Mouse (Mus musculus) hindbrain, embryonic 16.5 days (tissue): ENCODE measurements around the gene Fyn. TPM values are rescaled to one million over a fixed set of nuclear protein-coding genes. Genes with fewer than 3 reads are reported as not detected.

Experiments
- ATAC-seq: fragments of 200-750 bp; cut with Nextera tagmentation; 2 replicates; pipeline ENCODE4 v1.8.0; 2017; ENCODE audit warnings: moderate TSS enrichment, moderate library complexity
- H3K27ac ChIP-seq: fragments of 300-500 bp; sonication (generic); 2 replicates; pipeline ENCODE4 v1.5.1; 2014; ENCODE audit warnings: low read depth, mild to moderate bottlenecking, control low read depth, low read length, moderate library complexity
- H3K27me3 ChIP-seq: fragments of 300-500 bp; sonication (generic); replicated peaks from 2 replicates; pipeline ENCODE4 v1.6.1; 2014; ENCODE audit warnings: low read length; ENCODE audit not compliant: control insufficient read depth, insufficient read depth
- H3K36me3 ChIP-seq: fragments of 300-500 bp; sonication (generic); 2 replicates; pipeline ENCODE4 v1.6.1; 2014; ENCODE audit warnings: mild to moderate bottlenecking, low read length, moderate library complexity, mixed read lengths; ENCODE audit not compliant: control insufficient read depth, insufficient read depth
- H3K4me1 ChIP-seq: fragments of 300-500 bp; sonication (generic); 2 replicates; pipeline ENCODE4 v1.6.1; 2014; ENCODE audit warnings: low read depth, low read length; ENCODE audit not compliant: control insufficient read depth, insufficient read depth
- H3K4me2 ChIP-seq: fragments of 300-500 bp; sonication (generic); 2 replicates; pipeline ENCODE4 v1.6.1; 2014; ENCODE audit warnings: mild to moderate bottlenecking, low read length, control low read depth, moderate library complexity
- H3K4me3 ChIP-seq: fragments of 300-500 bp; sonication (generic); 2 replicates; pipeline ENCODE4 v1.5.1; 2014; ENCODE audit warnings: mild to moderate bottlenecking, low read length, control low read depth, moderate library complexity
- H3K9ac ChIP-seq: fragments of 300-500 bp; sonication (generic); 2 replicates; pipeline ENCODE4 v1.6.1; 2014; ENCODE audit warnings: low read depth, mild to moderate bottlenecking, control low read depth, low read length, moderate library complexity
- H3K9me3 ChIP-seq: fragments of 300-500 bp; sonication (generic); 2 replicates; pipeline ENCODE4 v1.6.1; 2014; ENCODE audit warnings: mild to moderate bottlenecking, low read length, moderate library complexity; ENCODE audit not compliant: control insufficient read depth
- WGBS: fragments of 180-500 bp; shearing (Covaris S2); extraction: QIAGEN DNeasy Blood & Tissue Kit; methylation state at CpG from one replicate; pipeline ENCODE4 v1.1.7; 2014; 5-methylcytosine and 5-hydroxymethylcytosine counted together
- polyA plus RNA-seq: library from polyadenylated mRNA; unstranded; fragments of >200 nt; fragmentation: Nextera tagmentation; extraction: Ambion mirVana; gene quantifications from 2 replicates; pipeline ENCODE4 v1.2.1, GENCODE M21; 2015

The Fyn gene
- polyA plus RNA-seq, 1 experiment from 2014 or later, result 74.9 TPM

DNA sequence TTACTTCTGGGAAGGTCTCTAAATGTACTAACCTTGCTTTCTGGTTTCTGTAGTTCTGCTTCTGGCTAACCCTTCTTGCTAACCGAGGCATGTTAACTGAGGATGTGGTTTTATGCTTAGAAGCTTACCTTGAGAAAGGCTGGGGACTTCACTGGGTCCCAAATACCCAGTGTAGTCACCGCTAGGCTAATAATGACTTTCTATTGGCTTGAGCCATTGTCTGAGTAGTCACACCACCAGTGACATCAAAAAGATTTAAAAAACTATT, 28.8 kb upstream of the Fyn start:
- no peak for ATAC-seq
- no peaks in the 10 kb centered on the region for H3K9me3 ChIP-seq
- no peaks in the 10 kb centered on the region for H3K36me3 ChIP-seq
- WGBS, result 95% methylated on average over 2 of the region's 2 CpGs
- H3K4me2 ChIP-seq, result no peak overlapping the region
- H3K27ac ChIP-seq, result no peak overlapping the region
- no peaks in the 10 kb centered on the region for H3K27me3 ChIP-seq
- no peak overlapping the region for H3K4me3 ChIP-seq
- H3K9ac ChIP-seq, result no peak overlapping the region
- H3K4me1 ChIP-seq, result no peaks in the 10 kb centered on the region

DNA sequence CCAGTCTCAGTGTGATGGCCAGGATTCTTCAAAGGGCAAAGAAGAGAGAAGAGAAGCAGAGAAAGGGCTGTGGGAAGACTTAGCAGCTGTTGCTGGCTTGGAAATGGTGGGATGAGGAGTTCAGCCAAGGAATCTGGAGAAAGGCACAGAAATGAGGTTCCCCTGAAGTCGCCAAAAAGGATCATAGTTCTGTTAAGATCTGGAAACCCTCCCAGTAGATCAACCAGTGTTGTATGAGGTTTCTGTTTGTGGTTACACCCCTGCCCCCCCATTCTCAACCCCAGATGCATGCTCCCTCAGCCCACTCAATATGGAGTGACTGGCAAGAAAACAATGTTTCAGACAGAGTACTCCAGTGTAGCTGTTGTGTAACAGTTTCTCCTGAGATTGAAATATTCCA, 25.1 kb upstream of the Fyn start:
- Histone ChIP-seq H3K27me3 (no peaks in the 10 kb centered on the region), H3K9me3 (no peaks in the 10 kb centered on the region), H3K4me3 (no peak overlapping the region), H3K9ac (no peak overlapping the region), H3K27ac (no peak overlapping the region), H3K4me2 (no peak overlapping the region), H3K36me3 (no peaks in the 10 kb centered on the region), H3K4me1 (no peaks in the 10 kb centered on the region)
- 68% methylated on average over 1 of the region's 1 CpGs for WGBS
- ATAC-seq, result no peak

DNA sequence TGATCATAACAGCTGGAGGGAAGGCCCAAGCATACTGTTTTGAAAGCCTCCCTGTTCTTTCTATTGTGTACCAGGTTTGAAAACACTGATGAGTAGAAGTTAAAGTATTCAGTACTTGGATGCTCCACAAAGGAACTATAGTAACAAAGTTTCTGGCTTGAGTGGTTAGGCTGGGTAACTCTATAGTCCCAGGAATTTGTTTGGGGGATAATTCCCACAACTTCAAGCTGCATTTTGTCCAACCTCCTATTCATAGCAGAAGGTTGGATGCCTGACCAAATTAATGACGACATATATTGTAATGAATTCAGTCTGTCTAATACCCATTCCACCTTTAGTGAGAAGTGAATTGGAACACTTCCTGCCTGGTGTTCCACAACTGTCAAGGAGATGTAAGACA, 22.7 kb upstream of the Fyn start:
- 69% methylated on average over 1 of the region's 1 CpGs for WGBS
- Histone ChIP-seq H3K9me3 (no peaks in the 10 kb centered on the region), H3K4me3 (no peak overlapping the region), H3K27ac (no peak overlapping the region), H3K36me3 (no peaks in the 10 kb centered on the region), H3K4me2 (no peak overlapping the region), H3K9ac (no peak overlapping the region), H3K27me3 (no peaks in the 10 kb centered on the region), H3K4me1 (no peaks in the 10 kb centered on the region)
- ATAC-seq, result no peak

DNA sequence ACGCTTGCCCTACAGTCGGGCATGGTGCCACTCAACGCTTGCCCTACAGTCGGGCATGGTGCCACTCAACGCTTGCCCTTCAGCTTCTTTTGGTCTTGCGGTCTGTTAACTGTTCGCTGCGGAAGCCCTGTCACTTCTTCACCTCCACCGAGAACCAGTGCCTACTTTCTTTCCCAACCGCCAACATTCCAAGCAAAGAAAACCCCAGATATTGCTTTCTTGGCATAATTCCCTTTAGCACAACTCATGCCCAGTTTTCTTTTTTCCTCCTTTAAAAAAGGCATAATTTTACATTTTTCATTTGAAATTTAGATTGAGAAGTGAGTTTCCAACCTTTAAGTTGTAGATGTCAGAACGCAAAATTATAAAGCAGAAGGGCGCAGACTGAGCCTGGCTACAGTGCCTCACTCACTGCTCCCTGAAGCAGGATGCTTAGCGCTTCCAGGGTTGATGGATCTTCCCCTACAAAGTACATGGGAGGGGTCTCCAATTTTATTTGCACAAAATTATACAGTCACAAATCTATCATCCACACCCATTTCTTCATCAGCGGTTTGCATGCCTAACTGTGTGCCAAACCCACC, 18.8 kb upstream of the Fyn start:
- Histone ChIP-seq H3K4me2 (no peak overlapping the region), H3K4me1 (no peaks in the 10 kb centered on the region), H3K36me3 (no peaks in the 10 kb centered on the region), H3K9ac (no peak overlapping the region), H3K4me3 (no peak overlapping the region), H3K27ac (no peak overlapping the region), H3K9me3 (no peaks in the 10 kb centered on the region), H3K27me3 (no peaks in the 10 kb centered on the region)
- WGBS, result 94% methylated on average over 14 of the region's 14 CpGs
- ATAC-seq, result no peak

DNA sequence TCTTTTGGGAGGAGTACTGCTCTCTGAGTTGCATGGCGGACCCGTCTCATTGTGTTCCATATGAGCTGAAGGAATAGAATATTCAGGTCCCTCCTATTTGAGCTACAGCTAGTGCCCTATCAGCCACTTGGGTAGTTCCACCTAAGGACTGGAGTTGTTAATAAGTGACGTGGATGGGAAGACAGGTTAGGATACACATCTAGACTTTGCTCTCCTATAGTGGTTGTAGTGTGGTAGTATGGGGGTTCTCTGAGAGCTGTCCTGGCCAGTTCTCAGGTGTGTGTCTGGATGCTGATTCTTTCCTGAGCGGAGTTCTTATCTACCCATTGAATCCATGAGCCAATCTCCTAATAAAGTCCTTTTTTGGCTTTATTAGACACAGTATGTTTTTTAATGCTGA, 4.5 kb upstream of the Fyn start:
- peaks cover 7% of the 10 kb centered on the region for H3K4me1 ChIP-seq
- no peaks in the 10 kb centered on the region for H3K27me3 ChIP-seq
- no peak overlapping the region for H3K9ac ChIP-seq
- no peak overlapping the region for H3K4me3 ChIP-seq
- H3K36me3 ChIP-seq, result no peaks in the 10 kb centered on the region
- 95% methylated on average over 4 of the region's 4 CpGs for WGBS
- H3K27ac ChIP-seq, result no peak overlapping the region
- ATAC-seq, result no peak
- H3K4me2 ChIP-seq, result no peak overlapping the region
- no peaks in the 10 kb centered on the region for H3K9me3 ChIP-seq

DNA sequence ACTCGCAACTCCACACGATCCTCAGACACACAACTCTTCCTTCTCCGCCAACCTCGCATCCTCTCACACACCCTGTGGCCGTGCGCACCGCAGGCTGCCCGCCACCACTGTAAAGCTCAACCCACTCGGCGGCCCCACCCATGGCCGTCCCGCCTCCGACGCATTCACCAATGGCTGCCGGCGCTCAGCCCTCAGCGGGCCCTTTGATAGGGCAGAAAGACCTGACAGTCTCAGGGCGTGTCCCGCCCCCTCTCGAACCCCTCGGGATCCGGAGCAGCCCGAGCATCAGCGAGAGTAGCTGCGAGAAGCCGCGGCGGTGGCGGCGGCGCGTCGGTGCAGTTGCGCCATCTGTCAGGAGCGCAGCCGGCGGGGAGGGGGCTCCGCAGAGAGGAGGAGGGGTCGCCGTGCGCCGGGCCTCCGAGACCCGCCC, 862 bp downstream of the Fyn start:
- Histone ChIP-seq H3K27ac (peak overlapping the region; percentile 97), H3K4me3 (peak overlapping the region; percentile 92), H3K27me3 (no peaks in the 10 kb centered on the region), H3K4me1 (peaks cover 38% of the 10 kb centered on the region), H3K36me3 (no peaks in the 10 kb centered on the region), H3K9ac (peak overlapping the region; percentile 99), H3K9me3 (no peaks in the 10 kb centered on the region), H3K4me2 (peak overlapping the region; percentile 91)
- peak; percentile 99 for ATAC-seq
- WGBS, result under 1% methylated on average over 41 of the region's 44 CpGs

DNA sequence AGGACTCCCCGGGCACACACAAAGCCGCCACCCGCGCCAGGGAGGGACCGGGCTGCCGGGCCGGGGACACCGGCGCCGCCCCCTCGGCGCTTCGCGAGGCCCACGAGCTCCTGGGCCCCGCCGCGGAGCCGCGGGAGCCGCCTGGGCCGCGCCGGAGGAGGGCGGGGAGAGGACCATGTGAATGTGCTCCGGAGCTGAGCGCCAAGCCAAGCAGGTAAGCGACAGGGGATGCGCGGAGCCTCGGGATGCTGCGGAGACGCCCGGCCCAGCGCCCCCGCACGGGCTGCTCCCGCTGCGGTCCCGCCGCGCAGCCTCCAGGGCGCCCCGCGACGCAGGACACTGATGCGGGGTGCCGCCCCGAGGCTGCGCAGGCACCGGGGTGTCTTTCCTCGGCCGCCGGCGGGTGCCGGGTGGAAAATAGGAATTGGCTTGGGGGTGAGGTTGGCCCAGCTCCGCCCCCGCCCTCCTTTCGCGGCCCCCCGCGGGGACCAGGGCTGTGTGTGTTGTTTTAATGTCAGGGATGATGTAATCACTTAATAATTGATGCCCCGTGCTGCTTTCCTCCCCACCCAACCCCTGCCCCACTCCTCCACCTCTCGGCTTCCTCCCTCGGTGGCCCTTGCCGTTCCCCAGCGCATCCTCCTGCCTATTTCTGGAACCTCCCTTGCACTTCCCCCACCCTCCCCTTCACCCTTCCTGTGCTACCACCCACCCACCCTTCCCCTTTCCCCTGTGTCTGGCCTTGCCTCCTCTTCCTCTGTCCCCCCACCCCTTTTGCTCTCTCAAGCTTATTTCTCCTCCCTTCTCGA, 1.5 kb downstream of the Fyn start:
- ATAC-seq, result peak; percentile 7
- Histone ChIP-seq H3K9me3 (no peaks in the 10 kb centered on the region), H3K36me3 (no peaks in the 10 kb centered on the region), H3K9ac (peak overlapping the region; percentile 99), H3K27me3 (no peaks in the 10 kb centered on the region), H3K27ac (peak overlapping the region; percentile 97), H3K4me3 (peak overlapping the region; percentile 92), H3K4me2 (peak overlapping the region; percentile 91), H3K4me1 (peaks cover 44% of the 10 kb centered on the region)
- WGBS, result under 1% methylated on average over 58 of the region's 68 CpGs

DNA sequence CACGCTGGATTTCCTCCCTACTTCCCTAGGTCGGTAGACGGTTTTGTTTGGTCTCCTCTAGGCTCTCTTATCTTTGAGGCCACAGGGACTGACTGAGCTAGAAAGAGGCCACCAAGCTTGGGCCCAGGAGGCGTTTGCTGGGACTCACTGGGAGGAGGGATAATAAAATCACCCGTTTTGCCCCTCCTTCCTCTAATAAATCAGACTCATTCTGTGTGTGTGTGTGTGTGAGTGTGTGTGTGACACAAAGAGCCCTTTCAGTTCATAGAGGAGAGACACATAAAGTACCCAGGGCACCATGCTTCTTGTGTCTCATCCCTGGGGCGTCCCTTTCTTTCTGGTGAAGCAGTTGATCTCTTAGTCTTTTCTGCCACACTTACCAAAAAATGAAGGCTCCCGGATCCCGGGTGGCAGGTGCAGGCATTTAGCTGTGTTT, 2.1 kb downstream of the Fyn start:
- Histone ChIP-seq H3K9ac (peak overlapping the region; percentile 99), H3K27me3 (no peaks in the 10 kb centered on the region), H3K4me1 (peaks cover 44% of the 10 kb centered on the region), H3K4me2 (peak overlapping the region; percentile 91), H3K9me3 (no peaks in the 10 kb centered on the region), H3K27ac (peak overlapping the region; percentile 97), H3K4me3 (peak overlapping the region; percentile 92), H3K36me3 (no peaks in the 10 kb centered on the region)
- ATAC-seq, result peak; percentile 4; the same call in 1 of the 2 replicates
- 2% methylated on average over 8 of the region's 8 CpGs for WGBS

DNA sequence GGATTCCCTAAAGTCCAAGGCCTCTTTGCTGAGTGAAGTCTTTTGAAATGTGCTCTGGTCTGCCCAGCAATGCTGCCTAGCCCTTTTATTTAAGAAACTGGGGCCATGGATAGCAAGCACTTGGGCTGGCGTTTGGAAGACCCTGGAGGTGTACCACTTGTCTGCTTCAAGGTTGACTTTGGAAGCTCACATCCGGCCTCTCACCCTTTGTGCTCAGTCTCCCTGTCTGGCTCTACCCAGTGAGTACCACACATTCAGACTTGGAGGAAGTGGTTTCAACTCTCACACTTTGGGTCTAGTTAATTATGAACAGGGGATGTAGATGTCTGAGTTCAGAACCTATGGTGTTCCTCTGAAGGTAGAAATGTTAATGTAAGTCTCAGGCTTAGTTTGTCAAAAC, 2.8 kb downstream of the Fyn start:
- Histone ChIP-seq H3K9me3 (no peaks in the 10 kb centered on the region), H3K4me2 (peak overlapping the region; percentile 91), H3K4me1 (peaks cover 47% of the 10 kb centered on the region), H3K36me3 (no peaks in the 10 kb centered on the region), H3K27ac (peak overlapping the region; percentile 97; the same call in 1 of the 2 replicates), H3K27me3 (no peaks in the 10 kb centered on the region), H3K4me3 (peak overlapping the region; percentile 92), H3K9ac (peak overlapping the region; percentile 99; the same call in 1 of the 2 replicates)
- no peak for ATAC-seq
- 22% methylated on average over 2 of the region's 2 CpGs for WGBS
